Mouse (Mus musculus) heart, postnatal 10 days (tissue): ENCODE results near the gene Rabl6. TPM values are rescaled to one million over a fixed set of nuclear protein-coding genes. Genes with fewer than 3 reads are reported as not detected.

Experiments
- DNase-seq, 2 experiments: peaks; one replicate each; pipeline ENCODE4 v3.0.0; 2021
- intact Hi-C: fragments of 180-260 bp; cut with DNase I; formaldehyde crosslinking; loops from one replicate; pipeline ENCODE4 v1.15.1; 2025
- total RNA-seq, 2 experiments: library from RNA; stranded (reverse); gene quantifications; 2 replicates each; pipeline ENCODE4 v1.2.3; 2021

Gene Rabl6
- total RNA-seq, 2 experiments from 2014 or later, result 49.4 to 57.6 TPM

- no peak for DNase-seq
- intact Hi-C loops, result no loop called here
Observed at GRCm38 (mm10) chr2:25549021-25549991, 59.0 kb downstream of the Rabl6 start.

GRCm38 (mm10) chr2:25546811-25547491, 61.4 kb downstream of the Rabl6 start, which contains the start of gene Traf2:
Traf2 (minus strand) TSS chr2:25546940.
- intact Hi-C loops, result no loop called here
- DNase-seq, result peak; percentile 99 to 100

DNA sequence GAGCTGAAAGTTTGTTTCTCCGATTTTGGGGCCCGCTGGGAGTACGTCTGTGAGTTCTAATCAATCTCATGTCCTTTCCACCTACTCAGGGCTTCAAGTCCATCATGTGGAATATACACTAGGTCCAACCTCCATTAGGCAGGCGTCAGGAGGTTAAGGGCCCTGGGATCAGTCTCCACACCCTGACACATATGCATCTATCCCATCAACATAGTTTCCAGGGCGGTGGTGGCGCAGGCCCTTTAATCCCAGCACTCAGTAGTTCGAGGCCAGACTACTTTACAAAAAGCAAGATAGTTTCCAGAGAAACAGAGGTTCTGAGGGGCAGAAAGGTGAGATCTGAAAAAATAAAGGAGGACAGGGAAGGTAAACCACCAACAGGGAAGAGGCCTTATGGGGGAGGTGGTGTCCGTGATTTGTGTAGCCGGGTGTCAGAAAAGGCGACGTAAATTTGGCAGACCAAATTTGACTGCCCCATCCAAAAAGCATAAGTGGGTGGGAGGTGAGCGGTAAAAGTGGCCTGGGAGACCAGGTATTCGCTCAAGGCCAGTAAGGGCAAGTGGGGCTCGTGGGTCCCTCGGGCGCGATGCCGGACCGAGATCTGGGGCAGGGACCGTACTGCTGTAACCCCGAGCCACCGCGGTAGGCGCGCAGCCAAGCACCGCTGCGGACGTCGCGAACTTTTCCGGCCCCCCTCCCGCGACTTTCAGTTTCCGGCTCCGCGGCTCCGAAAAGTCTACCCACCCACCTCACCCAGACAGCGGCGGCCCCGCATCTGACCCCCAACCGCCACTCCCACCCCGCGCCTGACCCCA, 62.1 kb downstream of the Rabl6 start:
- DNase-seq, result peak in 1 of 2 experiments; percentile 88
- intact Hi-C loops, result no loop called here

DNA sequence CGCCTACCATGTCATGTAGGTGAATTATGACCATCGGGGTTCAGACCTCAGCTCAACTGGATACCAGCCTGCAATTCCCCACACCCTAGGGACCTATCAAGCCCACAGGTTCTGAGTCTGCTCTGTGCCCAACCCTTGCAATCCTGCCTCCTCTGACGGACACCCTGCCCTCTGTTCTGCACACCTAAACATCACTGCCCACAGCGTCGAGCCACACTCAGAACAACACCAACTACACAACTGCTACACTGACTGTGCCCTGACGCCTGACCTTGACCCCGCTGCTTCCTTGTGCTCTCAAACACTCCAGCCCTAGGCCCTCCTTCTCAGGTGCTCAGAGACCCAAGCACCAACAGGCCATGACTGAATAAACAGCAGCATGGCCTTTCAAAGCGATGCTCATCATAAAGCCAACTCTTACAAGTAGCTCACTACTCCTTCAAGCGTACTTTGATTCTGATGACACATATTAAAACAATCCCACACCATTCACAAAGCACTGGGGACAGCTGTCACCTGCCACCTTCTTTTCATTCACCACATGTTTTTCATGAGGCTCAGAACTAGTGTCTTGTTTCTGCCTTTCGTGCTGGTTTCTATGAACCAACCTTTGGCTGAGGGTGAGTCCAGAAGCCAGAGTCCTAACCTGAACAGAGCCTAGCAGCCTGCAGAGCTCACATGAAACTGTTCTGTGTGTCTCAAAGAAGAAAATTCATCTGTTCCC, 66.5 kb downstream of the Rabl6 start:
- DNase-seq, result no peak
- intact Hi-C loops, result no loop called here

GRCm38 (mm10) chr2:25540541-25540948, 67.8 kb downstream of the Rabl6 start:
- no peak for DNase-seq
- intact Hi-C loops, result no loop called here

DNA sequence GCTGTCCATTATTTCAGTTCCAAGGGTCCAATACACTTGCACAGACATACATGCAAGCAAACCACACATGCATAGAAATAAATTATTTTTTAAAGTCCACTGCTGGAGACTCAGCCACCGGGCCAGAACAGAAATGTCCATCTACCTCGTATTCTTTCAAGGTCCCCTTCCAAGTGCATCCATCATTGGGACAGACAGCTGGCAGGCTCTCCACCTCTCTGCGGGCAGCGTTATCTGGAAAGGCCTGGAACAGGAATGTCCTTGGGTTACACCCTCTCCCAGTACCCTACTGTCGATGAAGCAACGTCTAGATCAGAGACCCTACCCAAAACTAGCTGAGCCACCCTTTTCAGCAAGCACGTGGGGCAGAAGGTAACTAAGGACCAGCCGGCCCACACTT, 71.8 kb downstream of the Rabl6 start:
- intact Hi-C loops, result no loop called here
- DNase-seq, result peak in 1 of 2 experiments; percentile 44

GRCm38 (mm10) chr2:25534866-25535182, 73.5 kb downstream of the Rabl6 start:
- DNase-seq, result no peak
- intact Hi-C loops, result no loop called here

DNA sequence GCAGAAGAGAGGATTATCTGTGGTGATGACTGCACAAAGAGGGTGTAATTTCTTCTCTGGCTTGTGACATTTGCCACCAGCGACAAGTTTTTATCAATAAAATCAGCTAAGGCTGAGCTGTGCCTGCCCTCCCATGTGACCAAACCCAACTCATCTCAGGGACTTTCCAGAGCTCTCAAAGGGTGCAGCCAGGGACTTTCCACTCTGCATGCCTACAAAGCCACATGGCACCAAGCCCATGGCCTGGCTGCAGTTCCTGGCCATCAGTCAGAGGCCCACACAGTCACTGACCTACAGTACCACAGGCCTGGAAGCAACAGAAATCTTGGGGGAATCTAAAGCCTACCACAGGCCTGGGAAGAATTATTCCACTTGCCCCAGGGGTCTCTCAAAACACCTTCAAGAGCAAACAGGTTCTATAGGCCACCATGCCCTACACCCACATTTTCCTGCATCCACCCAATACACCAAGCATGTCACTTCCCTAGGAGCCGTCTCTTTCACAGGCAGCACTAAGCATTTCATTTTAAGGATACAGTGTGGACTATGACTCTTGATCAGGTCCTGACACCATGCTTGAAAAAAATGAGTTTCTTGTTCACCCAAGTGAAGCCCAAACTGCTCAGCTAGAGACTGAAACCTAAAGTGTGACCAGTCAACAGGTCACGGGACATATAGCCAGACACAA, 74.0 kb downstream of the Rabl6 start:
- peak; percentile 91 for DNase-seq
- intact Hi-C loops, result no loop called here

- intact Hi-C loops, result no loop called here
- no peak for DNase-seq
Observed at GRCm38 (mm10) chr2:25533707-25534106, 74.6 kb downstream of the Rabl6 start.

Other genes starting within 250 kb of the Rabl6 start
- 1 to 10 TPM; 7.1 to 9.4 TPM for gene Uap1l1, start 242.8 kb downstream of the Rabl6 start, total RNA-seq
- 1 to 10 TPM; 2.8 to 4.7 TPM for gene Sapcd2, start 236.2 kb downstream of the Rabl6 start, total RNA-seq
- gene Entpd2, start 212.6 kb downstream of the Rabl6 start, total RNA-seq, result 10 to 100 TPM; 14.9 to 17.2 TPM
- 10 to 100 TPM; 37.9 to 39.7 TPM for gene Npdc1, start 209.2 kb downstream of the Rabl6 start, total RNA-seq
- under 1 TPM in 1 of 2 experiments, not detected in 1; 0.12 TPM for gene Fut7, start 185.3 kb downstream of the Rabl6 start, total RNA-seq
- gene Abca2, start 179.8 kb downstream of the Rabl6 start, total RNA-seq, result 10 to 100 TPM; 21.2 to 21.9 TPM
- gene Clic3, start 151.7 kb downstream of the Rabl6 start, total RNA-seq, result 1 to 10 TPM; 3.3 to 3.7 TPM
- gene Paxx, start 147.4 kb downstream of the Rabl6 start, total RNA-seq, result 10 to 100 TPM; 33.3 to 39.5 TPM
- gene Ptgds, start 138.5 kb downstream of the Rabl6 start, total RNA-seq, result 100 to 1,000 TPM in 1 of 2 experiments, 10 to 100 TPM in 1; 75.1 to 110 TPM
- gene Lcn12, start 114.6 kb downstream of the Rabl6 start, total RNA-seq, result not detected
- gene Fbxw5, start 107.8 kb downstream of the Rabl6 start, total RNA-seq, result 10 to 100 TPM; 93.1 to 93.4 TPM
- under 1 TPM; 0.52 to 0.53 TPM for gene C8g, start 106.8 kb downstream of the Rabl6 start, total RNA-seq
- 10 to 100 TPM; 16.1 to 18.3 TPM for gene Traf2, start 61.6 kb downstream of the Rabl6 start, total RNA-seq
- gene Edf1, start 50.7 kb downstream of the Rabl6 start, total RNA-seq, result 100 to 1,000 TPM; 188 to 189 TPM
- gene Mamdc4, start 33.7 kb downstream of the Rabl6 start, total RNA-seq, result 1 to 10 TPM; 1.8 to 2.2 TPM
- gene Phpt1, start 33.3 kb downstream of the Rabl6 start, total RNA-seq, result 100 to 1,000 TPM in 1 of 2 experiments, 10 to 100 TPM in 1; 93.8 to 101 TPM
- under 1 TPM; 0.10 to 0.12 TPM for gene Ajm1, start 26.8 kb downstream of the Rabl6 start, total RNA-seq
- gene Ccdc183, start 9.2 kb upstream of the Rabl6 start, total RNA-seq, result not detected
- 10 to 100 TPM; 22.1 to 24.6 TPM for gene Tmem141, start 13.5 kb upstream of the Rabl6 start, total RNA-seq
- 1 to 10 TPM; 2.7 to 3.7 TPM for gene Fcna, start 19.5 kb upstream of the Rabl6 start, total RNA-seq
- 1 to 10 TPM in 1 of 2 experiments, under 1 TPM in 1; 0.99 to 1.0 TPM for gene Lcn8, start 44.6 kb upstream of the Rabl6 start, total RNA-seq
- not detected for gene Lcn5, start 49.4 kb upstream of the Rabl6 start, total RNA-seq
- not detected for gene Lcn6, start 68.3 kb upstream of the Rabl6 start, total RNA-seq
- gene Lcn10, start 74.2 kb upstream of the Rabl6 start, total RNA-seq, result not detected
- gene Obp2a, start 91.5 kb upstream of the Rabl6 start, total RNA-seq, result not detected
- gene Bmyc, start 98.2 kb upstream of the Rabl6 start, total RNA-seq, result 10 to 100 TPM; 14.6 to 15.6 TPM
- gene Obp2b, start 128.5 kb upstream of the Rabl6 start, total RNA-seq, result not detected
- gene Lcn3, start 157.0 kb upstream of the Rabl6 start, total RNA-seq, result not detected
- not detected for gene Lcn11, start 168.5 kb upstream of the Rabl6 start, total RNA-seq
- not detected for gene Gm13539, start 173.7 kb upstream of the Rabl6 start, total RNA-seq
- gene Glt6d1, start 207.3 kb upstream of the Rabl6 start, total RNA-seq, result not detected
- not detected for gene Lcn9, start 214.6 kb upstream of the Rabl6 start, total RNA-seq
- gene Sohlh1, start 238.7 kb upstream of the Rabl6 start, total RNA-seq, result not detected